Mouse (Mus musculus): ENCODE results near the gene Atp1b3.
"Not testable (repeated sequence)": the region's sequence is repeated elsewhere in the genome, so short reads cannot be mapped to it uniquely, and the experiment has no call there.

Gene Atp1b3

DNA sequence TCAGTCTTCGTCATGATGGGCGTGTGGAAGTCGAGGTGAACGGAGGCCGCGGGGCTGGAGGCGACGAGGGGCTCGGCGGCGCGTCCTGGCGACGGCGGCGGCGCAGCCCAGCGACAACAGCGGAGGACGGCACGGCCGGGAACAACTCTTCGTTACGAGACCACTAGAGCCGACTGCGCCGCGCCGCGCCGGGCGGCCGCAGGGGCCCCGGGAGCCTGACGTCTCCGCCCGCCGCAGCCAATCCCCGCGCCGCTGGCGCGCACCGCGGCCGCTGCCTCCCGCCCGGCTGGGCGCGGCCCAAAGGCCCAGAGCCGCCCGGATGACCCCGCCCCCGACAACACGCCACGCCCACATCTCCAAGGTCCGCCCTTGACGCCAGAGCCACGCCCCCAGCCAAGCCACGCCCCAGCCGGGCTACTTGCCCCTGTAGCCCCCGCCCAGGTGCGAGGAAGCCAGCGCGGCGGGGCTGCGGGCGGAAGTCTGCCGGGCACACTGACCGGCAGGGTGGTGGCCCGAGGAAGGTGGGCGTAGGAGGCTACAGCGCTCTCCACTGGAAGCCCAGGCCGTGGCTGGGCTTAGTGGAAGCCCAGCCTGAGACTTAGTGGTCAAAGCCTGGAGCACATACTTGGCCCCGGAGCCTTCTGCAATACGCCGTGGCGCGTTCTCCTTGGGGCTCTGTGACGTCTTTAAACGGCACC lies at the start of gene Atp1b3:
Gene Atp1b3, minus strand, starts transcription at position 302 of the 698 bp plus-strand sequence.
- peak; percentile 99 for DNase-seq

DNA sequence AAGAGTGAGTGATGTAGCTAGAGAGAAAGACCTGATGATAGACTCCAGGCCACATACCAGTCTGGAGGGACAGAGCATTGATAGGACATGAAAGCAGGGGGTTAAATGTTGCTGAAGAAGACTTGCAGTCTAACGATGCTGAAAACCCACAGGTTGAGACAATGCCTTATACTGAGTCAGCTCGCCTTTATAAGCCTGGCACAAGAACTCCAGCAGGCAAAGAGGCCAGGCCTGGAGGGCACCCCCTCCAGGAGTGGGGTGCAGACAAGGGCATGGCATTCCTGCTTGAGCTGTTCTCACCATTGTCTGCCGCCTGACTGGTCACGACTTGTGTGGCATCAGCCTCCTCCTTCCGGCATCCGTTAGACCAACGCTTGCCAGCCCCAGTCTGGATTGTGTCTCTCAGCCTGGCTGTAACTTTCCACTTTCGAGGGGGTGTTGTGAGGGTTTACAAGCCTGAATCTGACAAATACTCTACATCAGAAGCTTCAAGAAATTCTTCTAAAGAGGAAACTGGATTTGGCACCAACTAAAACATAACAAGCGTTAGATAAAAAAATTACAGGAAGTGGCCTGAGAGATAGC lies 48.7 kb upstream of the Atp1b3 start:
- no peak for DNase-seq

GRCm38 (mm10) chr9:96404312-96404711 lies 40.1 kb upstream of the Atp1b3 start:
- no peak for DNase-seq

DNA sequence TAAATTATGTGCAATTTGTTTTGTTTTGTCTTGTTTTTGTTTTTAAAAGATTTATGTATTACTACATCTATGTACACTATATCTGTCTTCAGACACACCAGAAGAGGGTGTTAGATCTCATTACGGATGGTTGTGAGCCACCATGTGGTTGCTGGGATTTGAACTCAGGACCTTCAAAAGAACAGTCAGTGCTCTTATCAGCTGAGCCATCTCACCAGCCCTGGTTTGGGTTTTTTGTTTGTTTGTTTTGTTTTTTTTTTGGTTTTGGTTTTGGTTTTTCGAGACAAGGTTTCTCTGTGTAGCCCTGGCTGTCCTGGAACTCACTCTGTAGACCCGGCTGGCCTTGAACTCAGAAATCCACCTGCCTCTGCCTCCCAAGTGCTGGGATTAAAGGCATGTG lies 35.7 kb upstream of the Atp1b3 start:
- DNase-seq: not testable (repeated sequence)

DNA sequence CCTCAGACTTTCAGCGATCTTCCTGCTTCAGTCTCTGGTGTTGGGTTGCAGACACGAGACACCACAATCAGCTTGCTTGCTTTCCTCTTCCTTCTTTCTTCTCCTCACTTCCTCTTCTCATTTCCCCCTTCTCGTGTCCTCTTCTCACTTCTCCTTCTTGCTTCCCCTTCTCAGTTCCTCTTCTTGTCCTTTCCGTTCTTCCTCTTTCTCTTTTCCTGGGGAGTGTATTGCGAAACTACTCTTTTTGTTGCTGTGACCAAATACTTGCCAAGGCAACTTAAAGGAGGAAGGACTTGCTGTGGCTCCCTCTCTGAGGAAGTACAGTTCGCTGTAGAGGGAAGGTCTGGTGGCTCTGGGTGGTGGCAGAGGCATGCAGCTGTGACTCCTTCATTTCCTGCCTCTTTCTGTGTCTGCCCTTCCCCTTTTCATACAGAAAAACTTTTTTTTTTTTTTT lies 35.2 kb upstream of the Atp1b3 start:
- no peak for DNase-seq

DNA sequence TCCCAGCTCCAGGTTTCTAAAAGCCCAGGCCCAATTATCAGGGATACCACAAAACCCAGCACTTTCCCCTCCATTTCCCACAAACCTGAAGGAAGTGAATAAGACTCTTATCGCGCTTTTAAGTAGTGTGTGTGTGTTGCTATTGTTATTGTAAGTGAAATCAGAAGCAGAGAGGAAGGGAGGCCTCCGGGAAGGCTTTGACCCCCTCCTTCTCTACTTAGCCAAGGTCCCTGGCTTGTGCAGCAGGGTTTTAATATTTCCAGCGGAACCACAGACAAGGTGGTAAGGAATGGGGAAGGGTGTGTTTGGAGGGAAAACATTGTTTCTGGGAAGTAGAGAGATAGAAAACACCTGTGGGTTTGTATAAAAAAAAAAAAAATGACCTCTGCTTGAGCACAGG lies 34.4 kb upstream of the Atp1b3 start:
- DNase-seq: no peak

DNA sequence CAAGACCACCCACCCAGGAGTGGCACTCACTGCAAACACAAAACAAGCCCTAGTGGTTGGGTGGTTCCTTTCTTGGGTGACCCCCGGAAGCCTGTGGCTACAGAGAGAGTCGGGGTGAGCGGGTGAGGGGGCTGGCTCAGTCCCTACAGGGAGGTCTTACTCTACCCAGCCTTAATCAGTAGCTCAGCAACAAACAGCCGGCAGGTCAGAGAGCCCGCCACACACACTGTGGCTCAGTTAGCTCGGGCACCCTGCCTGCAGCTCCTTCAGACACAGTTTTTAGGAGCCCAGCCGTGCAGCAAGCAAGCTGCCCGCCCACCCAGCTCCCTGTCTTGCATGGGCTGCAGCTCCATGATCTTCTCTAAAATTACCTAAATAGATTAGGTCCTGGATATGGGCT lies 33.9 kb upstream of the Atp1b3 start:
- DNase-seq: no peak

GRCm38 (mm10) chr9:96394910-96395690 lies 30.9 kb upstream of the Atp1b3 start:
- no peak for DNase-seq

- DNase-seq: no peak
Measured at GRCm38 (mm10) chr9:96393731-96394235, 29.5 kb upstream of the Atp1b3 start.

GRCm38 (mm10) chr9:96393112-96393511 lies 28.9 kb upstream of the Atp1b3 start:
- DNase-seq: no peak

DNA sequence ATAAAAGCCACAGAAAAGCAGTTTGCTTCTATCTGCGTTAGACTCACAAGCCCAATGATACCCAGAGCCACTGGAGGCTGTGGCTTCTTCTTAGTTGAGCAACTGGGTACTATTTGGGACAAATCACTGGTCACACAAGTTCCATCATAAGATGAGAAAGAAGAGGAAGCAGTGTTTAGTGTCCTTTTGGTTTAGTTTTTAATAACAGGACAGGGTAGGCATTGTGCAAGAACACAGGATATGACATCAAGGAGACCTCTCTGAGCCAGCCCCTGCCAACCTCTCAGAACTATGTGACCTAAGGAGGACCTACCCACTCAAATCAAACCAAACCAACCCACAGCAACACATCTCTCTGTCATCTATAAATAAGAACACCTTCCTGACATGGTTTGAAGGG lies 27.7 kb upstream of the Atp1b3 start:
- DNase-seq: no peak

GRCm38 (mm10) chr9:96383714-96384487 lies 19.7 kb upstream of the Atp1b3 start:
- DNase-seq: no peak

- DNase-seq: no peak
Measured at GRCm38 (mm10) chr9:96382756-96383155, 18.5 kb upstream of the Atp1b3 start.

GRCm38 (mm10) chr9:96381393-96381792 lies 17.2 kb upstream of the Atp1b3 start:
- no peak for DNase-seq

DNA sequence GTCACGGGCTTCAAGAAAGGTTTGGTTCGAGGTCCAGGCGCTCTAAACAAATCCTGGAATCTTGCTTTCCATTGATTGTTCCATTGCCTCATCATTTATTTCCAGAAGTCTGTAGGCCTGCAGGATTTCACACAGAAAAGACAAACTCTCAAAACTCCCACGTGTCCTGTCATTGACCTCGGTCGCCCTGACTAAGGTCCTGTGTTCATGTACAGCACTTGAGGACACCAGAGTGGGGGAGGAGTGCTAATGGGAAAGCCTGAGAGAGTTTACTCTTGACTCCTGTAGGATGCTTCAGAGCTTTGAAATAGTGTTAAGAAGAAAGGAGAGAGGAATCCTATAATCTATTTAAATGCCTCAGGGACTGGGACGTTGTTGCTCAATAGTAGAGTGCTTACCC lies 15.3 kb upstream of the Atp1b3 start:
- DNase-seq: no peak

DNA sequence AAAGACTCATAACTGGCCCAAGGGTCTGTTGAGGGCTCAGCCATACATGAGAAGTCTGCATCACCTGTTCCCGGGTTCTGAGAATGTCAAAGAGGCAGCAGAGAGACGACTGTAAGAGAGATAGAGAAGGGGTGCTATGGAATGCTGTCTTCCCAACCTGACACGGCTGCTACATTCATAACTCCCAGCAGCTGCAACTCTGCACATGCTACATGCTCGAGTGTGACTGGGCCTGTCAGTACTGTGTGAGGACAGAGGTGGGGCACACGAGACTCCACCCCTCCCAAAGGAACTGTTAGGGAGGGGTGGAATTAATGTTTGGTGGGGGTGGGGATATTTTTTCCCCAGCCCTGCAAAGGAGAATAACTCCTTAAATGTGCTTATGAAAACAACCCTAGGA lies 14.5 kb upstream of the Atp1b3 start:
- no peak for DNase-seq

- no peak for DNase-seq
Measured at GRCm38 (mm10) chr9:96377096-96377495, 12.9 kb upstream of the Atp1b3 start.

- DNase-seq: no peak
Measured at GRCm38 (mm10) chr9:96375819-96376218, 11.6 kb upstream of the Atp1b3 start.

- no peak for DNase-seq
Measured at GRCm38 (mm10) chr9:96371075-96371474, 6.8 kb upstream of the Atp1b3 start.

DNA sequence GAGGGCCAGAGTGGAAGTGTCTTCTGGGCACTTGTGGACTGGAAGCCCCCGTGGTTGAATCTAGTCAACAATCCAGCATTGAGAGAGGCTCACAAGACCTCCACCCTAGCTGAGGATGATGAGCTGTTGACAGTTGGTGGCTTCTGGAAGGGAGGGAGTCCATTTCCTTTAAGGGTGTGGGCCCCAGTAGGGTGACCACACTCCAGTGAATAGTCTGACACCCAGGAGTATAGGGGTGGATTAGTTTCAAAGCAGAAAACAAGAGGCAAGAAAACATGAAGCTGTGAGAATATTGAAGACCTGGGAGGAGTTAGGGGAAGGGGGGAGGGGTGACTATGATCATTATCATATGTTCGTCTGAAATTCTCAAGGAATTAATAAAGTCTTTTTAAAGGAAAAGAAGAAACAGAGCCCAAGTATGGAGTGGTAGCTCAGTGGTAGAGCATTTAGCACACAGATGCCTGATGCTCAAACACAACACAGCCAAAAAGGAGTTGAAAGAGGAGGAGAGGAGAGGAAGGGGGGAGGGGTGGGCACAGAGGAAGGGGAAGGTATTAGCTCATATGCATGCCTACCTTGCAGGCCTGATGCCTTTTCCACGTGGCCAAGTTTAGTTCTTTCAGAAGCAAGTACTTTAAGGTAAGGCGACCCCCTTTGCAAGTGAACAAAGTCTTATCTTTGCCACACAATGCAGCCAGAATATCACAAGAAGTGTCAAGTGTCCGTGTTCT lies 5.6 kb upstream of the Atp1b3 start:
- DNase-seq: no peak

DNA sequence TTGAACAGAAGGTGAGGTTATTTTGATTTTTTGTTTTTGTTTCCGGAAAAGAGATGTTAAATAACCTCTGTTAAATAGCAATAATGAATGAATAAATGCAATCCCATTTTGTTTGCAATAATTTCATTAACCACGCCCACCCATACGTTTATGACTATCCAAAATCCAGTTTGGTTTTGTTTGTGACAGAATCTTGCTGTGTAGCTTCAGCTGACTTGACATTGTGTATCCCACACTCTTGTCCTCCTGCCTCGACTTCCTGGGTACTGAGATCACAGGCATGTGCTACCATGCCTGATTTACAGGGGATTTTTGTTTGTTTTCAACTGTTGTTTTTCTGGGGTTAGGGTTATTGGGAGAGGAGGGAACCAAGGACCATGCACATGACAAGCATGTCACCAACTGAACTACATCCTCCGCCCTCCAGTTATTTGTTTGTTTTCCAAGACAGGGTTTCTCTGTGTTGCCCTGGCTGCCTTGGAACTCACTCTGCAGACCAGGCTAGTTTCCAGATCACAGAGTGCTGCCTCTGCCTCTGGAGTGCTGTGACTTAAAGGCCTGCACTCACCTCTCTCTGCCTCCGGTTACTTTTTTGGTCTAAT lies 1.1 kb upstream of the Atp1b3 start:
- DNase-seq: no peak

Measured in cerebellum, adult 9-10 months (tissue).